Mouse (Mus musculus): Measurements from ENCODE around the gene Cacng4. TPM values are rescaled to one million over a fixed set of nuclear protein-coding genes. Genes with fewer than 3 reads are reported as not detected.

The Cacng4 gene
- not detected for total RNA-seq (2023)

DNA sequence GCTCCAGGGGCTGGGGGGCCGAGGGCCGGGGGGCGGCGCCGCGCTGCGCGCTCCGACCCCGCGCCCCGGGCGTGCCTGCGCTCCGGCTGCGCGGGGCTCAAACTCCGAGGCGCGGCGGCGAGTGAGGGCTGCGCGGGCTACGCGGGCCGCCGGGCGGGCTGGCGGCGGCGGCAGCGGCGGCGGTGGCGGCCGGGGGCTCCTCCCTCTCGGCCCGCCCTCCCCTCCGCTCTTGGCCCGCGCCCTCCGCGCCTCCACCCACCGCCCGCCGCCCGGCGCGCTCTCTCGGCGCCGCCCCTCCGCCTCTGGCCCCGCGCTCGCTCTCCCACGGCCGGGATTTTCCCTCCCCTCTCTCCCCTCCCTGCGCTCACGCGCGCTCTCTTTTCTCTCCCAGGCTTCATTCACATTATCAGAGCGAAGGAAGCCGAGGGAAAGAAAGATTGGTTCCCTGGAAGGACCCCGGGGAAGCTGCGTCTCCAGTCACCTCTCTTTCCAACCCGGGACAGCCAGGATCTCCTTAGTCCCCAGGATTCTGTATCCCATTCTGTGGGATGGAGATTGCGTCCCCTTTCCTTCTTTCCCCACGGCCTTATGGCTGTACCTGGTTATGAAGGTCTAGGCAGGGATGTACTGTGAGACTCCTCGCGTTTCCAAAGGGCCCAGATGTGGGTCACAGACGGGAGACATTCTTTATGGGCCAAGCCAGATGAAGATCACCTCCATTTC lies at the start of gene Cacng4:
Gene Cacng4 (minus strand): TSS at position 11 of the 723 bp plus-strand sequence.

DNA sequence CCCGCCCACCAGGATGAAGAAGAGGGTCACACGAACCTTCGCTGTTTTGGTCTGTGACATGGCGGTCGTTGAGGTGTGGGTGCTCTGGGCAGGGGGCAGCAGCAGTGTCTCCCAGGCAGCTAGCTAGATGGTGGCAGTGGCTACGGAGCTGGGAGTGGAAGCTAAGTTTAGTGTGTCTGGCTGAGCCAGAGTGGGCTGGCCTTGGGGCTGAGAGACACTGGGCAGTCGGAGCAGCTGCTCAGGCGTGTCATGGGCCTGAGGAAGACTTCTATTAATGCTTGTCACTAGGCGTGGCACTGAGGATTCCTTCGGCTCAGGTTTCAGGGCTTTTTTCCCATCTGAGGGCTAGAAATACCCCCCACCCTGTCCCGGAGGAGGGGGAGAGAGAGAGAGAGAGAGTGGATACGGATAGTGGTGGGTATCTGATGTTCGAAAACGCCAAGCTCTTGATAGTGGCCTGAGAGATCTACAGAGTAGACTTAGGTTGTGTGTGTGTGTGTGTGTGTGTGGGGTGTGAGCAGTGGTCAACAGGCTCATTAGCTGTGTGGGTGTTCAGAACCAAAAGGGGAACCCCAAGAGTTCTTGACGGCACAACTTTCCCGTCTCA lies 77.9 kb downstream of the Cacng4 start, which contains the start of gene Cacng1:
Gene Cacng1 (minus strand): TSS at position 191 of the 607 bp plus-strand sequence.

Other genes with a start within 250 kb of the Cacng4 start
- gene Helz, start 246.6 kb downstream of the Cacng4 start, total RNA-seq (2023) = 10 to 100 TPM; 33.3 to 34.6 TPM
- not detected for gene Cacng1, start 78.0 kb downstream of the Cacng4 start, total RNA-seq (2023)
- not detected for gene Cacng5, start 120.5 kb upstream of the Cacng4 start, total RNA-seq (2023)

Measured in monocyte, adult 59 days (primary cell).